Mouse (Mus musculus) kidney, adult 2 months (tissue): ENCODE measurements around the gene Gpr55. TPM values are rescaled to one million over a fixed set of nuclear protein-coding genes. Genes with fewer than 3 reads are reported as not detected.

Experiments used
- DNase-seq: peaks from one replicate; pipeline ENCODE4 v3.0.0; 2021
- H3K27ac ChIP-seq: fragments of 200-500 bp; 2 replicates; pipeline ENCODE4 v1.5.1; 2012; ENCODE audit warnings: low read depth, low read length, control low read depth, inconsistent platforms; ENCODE audit not compliant: insufficient read depth
- H3K27me3 ChIP-seq: fragments of 200-500 bp; replicated peaks from 2 replicates; pipeline ENCODE4 v1.6.1; 2012; ENCODE audit warnings: mild to moderate bottlenecking, moderate library complexity, low read length, inconsistent platforms; ENCODE audit not compliant: control insufficient read depth, insufficient read depth
- H3K36me3 ChIP-seq: fragments of 200-500 bp; 2 replicates; pipeline ENCODE4 v1.6.1; 2012; ENCODE audit warnings: mild to moderate bottlenecking, moderate library complexity, low read length, inconsistent platforms; ENCODE audit not compliant: control insufficient read depth, insufficient read depth
- H3K4me1 ChIP-seq: fragments of 200-500 bp; 2 replicates; pipeline ENCODE4 v1.6.1; 2011; ENCODE audit warnings: low read length; ENCODE audit not compliant: control insufficient read depth, insufficient read depth
- H3K4me3 ChIP-seq: fragments of 200-500 bp; 2 replicates; pipeline ENCODE4 v1.5.1; 2011; ENCODE audit warnings: mild to moderate bottlenecking, low read depth, low read length, control low read depth; ENCODE audit not compliant: insufficient read depth
- CTCF ChIP-seq: fragments of 200-500 bp; conservative IDR thresholded peaks from 2 replicates; pipeline ENCODE4 v1.5.1; 2011; ENCODE audit warnings: low read depth, mild to moderate bottlenecking, control low read depth, low read length, moderate library complexity, mixed read lengths; ENCODE audit not compliant: insufficient read depth, insufficient read length
- POLR2A ChIP-seq: fragments of 200-500 bp; IDR thresholded peaks from one replicate; pipeline ENCODE4 v1.6.1; 2011; ENCODE audit warnings: low read depth, low read length, control low read depth
- WGBS: fragments of 180-500 bp; shearing (Covaris S2); methylation state at CpG from one replicate; pipeline ENCODE4 v1.1.7; 2018; 5-methylcytosine and 5-hydroxymethylcytosine counted together
- polyA plus RNA-seq: library from polyadenylated mRNA; depleted of rRNA; stranded (reverse); fragments of >200 nt; gene quantifications from 2 replicates; pipeline ENCODE4 v1.2.3, GENCODE M21; 2012

The Gpr55 gene
- polyA plus RNA-seq, 1 experiment = not detected

GRCm38 (mm10) chr1:85936265-85936664 is 24.5 kb downstream of the Gpr55 start:
- 54% methylated on average over 6 of the region's 6 CpGs for WGBS
- no peaks in the 10 kb centered on the region for H3K36me3 ChIP-seq
- no peaks in the 10 kb centered on the region for H3K27me3 ChIP-seq
- TF ChIP-seq POLR2A (no peak), CTCF (no peak)
- no peak overlapping the region for H3K27ac ChIP-seq
- 0 out of 2 replicates have a peak, but pooled peaks cover 3% of the 10 kb centered on the region for H3K4me1 ChIP-seq
- no peak overlapping the region for H3K4me3 ChIP-seq
- peak; percentile 11 for DNase-seq

GRCm38 (mm10) chr1:85935148-85935852 is 25.5 kb downstream of the Gpr55 start:
- H3K4me1 ChIP-seq = 0 out of 2 replicates have a peak, but pooled peaks cover 3% of the 10 kb centered on the region
- H3K36me3 ChIP-seq = no peaks in the 10 kb centered on the region
- no peak overlapping the region for H3K27ac ChIP-seq
- no peaks in the 10 kb centered on the region for H3K27me3 ChIP-seq
- TF ChIP-seq CTCF (peak; percentile 80), POLR2A (no peak)
- DNase-seq = peak; percentile 60
- WGBS = 72% methylated on average over 8 of the region's 8 CpGs
- H3K4me3 ChIP-seq = no peak overlapping the region

- TF ChIP-seq POLR2A (no peak), CTCF (no peak)
- WGBS = 38% methylated on average over 7 of the region's 7 CpGs
- H3K4me1 ChIP-seq = 0 out of 2 replicates have a peak, but pooled peaks cover 3% of the 10 kb centered on the region
- H3K27ac ChIP-seq = no peak overlapping the region
- no peaks in the 10 kb centered on the region for H3K36me3 ChIP-seq
- H3K4me3 ChIP-seq = no peak overlapping the region
- no peaks in the 10 kb centered on the region for H3K27me3 ChIP-seq
- DNase-seq = no peak
These were observed 26.2 kb downstream of the Gpr55 start for GRCm38 (mm10) chr1:85934560-85934959.

- H3K4me1 ChIP-seq = 0 out of 2 replicates have a peak, but pooled peaks cover 3% of the 10 kb centered on the region
- H3K27ac ChIP-seq = no peak overlapping the region
- H3K4me3 ChIP-seq = no peak overlapping the region
- DNase-seq = no peak
- H3K27me3 ChIP-seq = no peaks in the 10 kb centered on the region
- TF ChIP-seq POLR2A (no peak), CTCF (no peak)
- no peaks in the 10 kb centered on the region for H3K36me3 ChIP-seq
- 15% methylated on average over 11 of the region's 11 CpGs for WGBS
These were observed 27.0 kb downstream of the Gpr55 start for GRCm38 (mm10) chr1:85933631-85934465.

- TF ChIP-seq POLR2A (no peak), CTCF (no peak)
- Histone ChIP-seq H3K27ac (no peak overlapping the region), H3K4me3 (no peak overlapping the region), H3K4me1 (0 out of 2 replicates have a peak, but pooled peaks cover 3% of the 10 kb centered on the region), H3K36me3 (no peaks in the 10 kb centered on the region), H3K27me3 (no peaks in the 10 kb centered on the region)
- 13% methylated on average over 7 of the region's 7 CpGs for WGBS
- no peak for DNase-seq
These were observed 27.6 kb downstream of the Gpr55 start for GRCm38 (mm10) chr1:85933226-85933625.

- WGBS = 86% methylated on average over 5 of the region's 5 CpGs
- Histone ChIP-seq H3K27ac (no peak overlapping the region), H3K4me3 (no peak overlapping the region), H3K27me3 (no peaks in the 10 kb centered on the region), H3K36me3 (no peaks in the 10 kb centered on the region), H3K4me1 (0 out of 2 replicates have a peak, but pooled peaks cover 3% of the 10 kb centered on the region)
- TF ChIP-seq POLR2A (no peak), CTCF (no peak)
- no peak for DNase-seq
These were observed 29.6 kb downstream of the Gpr55 start for GRCm38 (mm10) chr1:85931170-85931569.

- H3K27me3 ChIP-seq = no peaks in the 10 kb centered on the region
- 81% methylated on average over 6 of the region's 6 CpGs for WGBS
- 0 out of 2 replicates have a peak, but pooled peaks cover 3% of the 10 kb centered on the region for H3K4me1 ChIP-seq
- no peaks in the 10 kb centered on the region for H3K36me3 ChIP-seq
- TF ChIP-seq CTCF (no peak), POLR2A (no peak)
- no peak overlapping the region for H3K27ac ChIP-seq
- DNase-seq = no peak
- no peak overlapping the region for H3K4me3 ChIP-seq
These were observed 31.4 kb downstream of the Gpr55 start for GRCm38 (mm10) chr1:85929406-85929805.
